Mouse (Mus musculus) thymus, postnatal 14 days (tissue): ENCODE data around the gene Cenpe.

Source experiments
- DNase-seq: peaks from one replicate; pipeline ENCODE4 v3.0.0; 2021

Gene Cenpe

GRCm38 (mm10) chr3:135280669-135281415, 68.5 kb downstream of the Cenpe start, which contains the start of gene Bdh2:
Bdh2 (plus strand) TSS chr3:135281221.
- DNase-seq: peak; percentile 78

GRCm38 (mm10) chr3:135281701-135282100, 69.4 kb downstream of the Cenpe start:
- DNase-seq: no peak

GRCm38 (mm10) chr3:135285256-135285655, 72.9 kb downstream of the Cenpe start:
- DNase-seq: no peak

GRCm38 (mm10) chr3:135285807-135286206, 73.5 kb downstream of the Cenpe start:
- no peak for DNase-seq

- DNase-seq: no peak
These were observed 75.9 kb downstream of the Cenpe start for GRCm38 (mm10) chr3:135288138-135288750.

- DNase-seq: no peak
These were observed 76.8 kb downstream of the Cenpe start for GRCm38 (mm10) chr3:135289148-135289547.

- peak; percentile 69 for DNase-seq
These were observed 78.0 kb downstream of the Cenpe start for GRCm38 (mm10) chr3:135290249-135290894.

GRCm38 (mm10) chr3:135293703-135294102, 81.4 kb downstream of the Cenpe start:
- no peak for DNase-seq

GRCm38 (mm10) chr3:135295559-135295958, 83.2 kb downstream of the Cenpe start:
- no peak for DNase-seq

- no peak for DNase-seq
These were observed 86.2 kb downstream of the Cenpe start for GRCm38 (mm10) chr3:135298560-135298959.

GRCm38 (mm10) chr3:135300081-135300480, 87.7 kb downstream of the Cenpe start:
- no peak for DNase-seq

- no peak for DNase-seq
These were observed 91.7 kb downstream of the Cenpe start for GRCm38 (mm10) chr3:135304060-135304459.

- DNase-seq: no peak
These were observed 92.2 kb downstream of the Cenpe start for GRCm38 (mm10) chr3:135304566-135304965.

GRCm38 (mm10) chr3:135307411-135308259, 95.3 kb downstream of the Cenpe start, which contains the start of gene Slc9b2:
Slc9b2 (plus strand) TSS chr3:135307700.
- peak; percentile 61 for DNase-seq

GRCm38 (mm10) chr3:135312916-135313491, 100.7 kb downstream of the Cenpe start:
- DNase-seq: no peak

- no peak for DNase-seq
These were observed 101.4 kb downstream of the Cenpe start for GRCm38 (mm10) chr3:135313727-135314126.

- DNase-seq: no peak
These were observed 102.5 kb downstream of the Cenpe start for GRCm38 (mm10) chr3:135314811-135315210.

- DNase-seq: no peak
These were observed 103.5 kb downstream of the Cenpe start for GRCm38 (mm10) chr3:135315720-135316425.

GRCm38 (mm10) chr3:135318331-135318730, 106.0 kb downstream of the Cenpe start:
- no peak for DNase-seq
